Mouse (Mus musculus) midbrain, embryonic 10.5 days (tissue): ENCODE data around the gene Olfr957. TPM values are rescaled to one million over a fixed set of nuclear protein-coding genes. Genes with fewer than 3 reads are reported as not detected.

Source experiments
- DNase-seq: peaks from one replicate; pipeline ENCODE4 v3.0.0-alpha.2; 2017; ENCODE audit warnings: low spot score
- H3K27ac ChIP-seq: fragments of 300-500 bp; sonication (generic); replicated peaks from 2 replicates; pipeline ENCODE4 v1.5.1; 2016; ENCODE audit warnings: mild to moderate bottlenecking
- H3K27me3 ChIP-seq: fragments of 300-500 bp; sonication (generic); 2 replicates; pipeline ENCODE4 v1.6.1; 2016; ENCODE audit warnings: low read depth, mild to moderate bottlenecking; ENCODE audit not compliant: poor library complexity, severe bottlenecking
- H3K36me3 ChIP-seq: fragments of 300-500 bp; sonication (generic); 2 replicates; pipeline ENCODE4 v1.6.1; 2016; ENCODE audit warnings: mild to moderate bottlenecking, moderate library complexity
- H3K4me1 ChIP-seq: fragments of 300-500 bp; sonication (generic); 2 replicates; pipeline ENCODE4 v1.6.1; 2016
- H3K4me3 ChIP-seq: fragments of 300-500 bp; sonication (generic); 2 replicates; pipeline ENCODE4 v1.5.1; 2016; ENCODE audit warnings: mild to moderate bottlenecking, moderate library complexity
- H3K9me3 ChIP-seq: fragments of 300-500 bp; sonication (generic); replicated peaks from 2 replicates; pipeline ENCODE4 v1.6.1; 2016; ENCODE audit warnings: mild to moderate bottlenecking
- WGBS: fragments of 180-500 bp; shearing (Covaris S2); methylation state at CpG from one replicate; pipeline ENCODE4 v1.1.7; 2016; 5-methylcytosine and 5-hydroxymethylcytosine counted together
- polyA plus RNA-seq: library from polyadenylated mRNA; unstranded; fragments of >200 nt; fragmentation: Nextera tagmentation; extraction: Ambion mirVana; gene quantifications from 2 replicates; pipeline ENCODE4 v1.2.1, GENCODE M21; 2016

Gene Olfr957
- not detected in 2 replicates for polyA plus RNA-seq

DNA sequence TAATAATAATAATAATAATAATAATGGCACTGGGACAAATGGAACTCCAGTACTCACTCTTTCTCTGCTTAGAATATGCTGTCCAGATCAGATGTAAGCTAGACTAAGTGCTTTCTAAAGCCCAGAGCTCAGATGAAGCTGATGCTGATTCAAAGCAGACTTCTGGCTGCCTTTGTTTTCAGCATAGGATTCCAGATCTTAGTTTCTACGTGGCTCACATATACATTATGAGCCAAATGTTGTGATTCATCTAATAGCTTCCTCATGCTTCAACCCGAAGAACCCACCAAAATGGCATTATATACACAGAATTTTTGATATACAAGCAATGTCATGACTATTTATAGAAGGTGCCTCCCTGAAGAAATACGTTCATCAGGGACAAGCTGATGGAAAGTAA lies at the start of gene Olfr957:
Olfr957 (minus strand) TSS at position 279 of the 400 bp plus-strand sequence.
- WGBS, result 79% methylated on average over 3 of the region's 3 CpGs
- H3K4me1 ChIP-seq, result no peaks in the 10 kb centered on the region
- H3K4me3 ChIP-seq, result no peak within 1 kb of the TSS
- no peaks in the 10 kb centered on the region for H3K9me3 ChIP-seq
- no peaks in the 10 kb centered on the region for H3K36me3 ChIP-seq
- no peak for DNase-seq
- H3K27me3 ChIP-seq, result no peaks in the 10 kb centered on the region
- H3K27ac ChIP-seq, result no peak within 1 kb of the TSS

DNA sequence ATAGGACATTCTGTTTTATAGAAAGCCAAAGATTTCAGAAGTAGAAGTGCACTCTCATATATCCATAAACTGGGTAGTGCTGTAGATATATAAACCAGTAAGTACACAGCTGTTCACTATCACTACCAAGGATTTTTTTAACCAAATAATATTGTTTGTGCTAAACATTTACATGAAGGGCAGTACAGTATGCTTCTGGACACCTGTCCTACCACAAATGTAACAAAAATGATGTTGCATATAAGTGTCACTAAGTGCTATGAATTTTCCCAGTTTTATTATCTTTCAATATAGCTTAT lies 42.7 kb upstream of the Olfr957 start:
- no peak overlapping the region for H3K4me3 ChIP-seq
- peak overlapping the region; percentile 77 for H3K27ac ChIP-seq
- no peaks in the 10 kb centered on the region for H3K27me3 ChIP-seq
- peaks cover 10% of the 10 kb centered on the region for H3K4me1 ChIP-seq
- no peaks in the 10 kb centered on the region for H3K36me3 ChIP-seq
- DNase-seq, result no peak
- no peaks in the 10 kb centered on the region for H3K9me3 ChIP-seq

DNA sequence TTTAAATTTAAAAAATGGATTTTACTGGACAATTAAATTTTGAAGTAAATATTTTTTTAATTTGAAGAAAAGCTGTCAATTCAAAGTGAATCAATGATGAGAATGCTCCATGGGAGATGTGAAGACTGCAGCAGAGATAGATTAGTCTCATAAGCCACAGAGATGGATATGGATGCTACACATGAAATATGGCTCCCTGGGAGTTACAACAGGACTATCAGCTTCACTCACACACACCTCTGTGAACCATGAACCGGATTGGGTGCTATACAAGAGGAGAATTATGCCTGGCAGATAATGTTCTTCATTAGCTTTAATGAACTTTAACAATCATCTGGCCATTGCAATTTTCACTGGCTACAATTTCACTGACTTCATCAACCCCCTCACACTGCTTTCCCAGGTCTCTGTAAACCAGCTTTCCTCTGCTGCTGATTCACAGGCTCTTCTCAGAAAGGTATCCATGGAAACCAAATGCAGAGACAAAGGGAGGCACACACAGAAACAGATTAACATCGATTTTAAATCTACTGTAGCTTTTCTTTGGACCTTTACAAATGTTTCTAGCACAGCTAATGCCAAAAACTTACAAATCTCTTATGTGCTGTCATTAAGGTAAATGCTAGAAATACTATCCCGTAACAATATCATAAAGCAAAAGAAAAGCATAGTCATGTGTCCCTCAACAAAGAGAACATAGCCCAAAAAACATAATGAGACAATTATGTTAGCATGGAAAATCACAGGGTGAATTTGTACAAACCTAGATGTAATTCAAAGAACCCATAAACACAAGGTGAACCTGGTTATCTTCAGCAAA lies 42.1 kb upstream of the Olfr957 start:
- WGBS, result 60% methylated on average over 3 of the region's 3 CpGs
- Histone ChIP-seq H3K27me3 (no peaks in the 10 kb centered on the region), H3K36me3 (no peaks in the 10 kb centered on the region), H3K9me3 (no peaks in the 10 kb centered on the region), H3K4me1 (peaks cover 10% of the 10 kb centered on the region), H3K4me3 (no peak overlapping the region), H3K27ac (peak overlapping the region; percentile 77)
- no peak for DNase-seq

DNA sequence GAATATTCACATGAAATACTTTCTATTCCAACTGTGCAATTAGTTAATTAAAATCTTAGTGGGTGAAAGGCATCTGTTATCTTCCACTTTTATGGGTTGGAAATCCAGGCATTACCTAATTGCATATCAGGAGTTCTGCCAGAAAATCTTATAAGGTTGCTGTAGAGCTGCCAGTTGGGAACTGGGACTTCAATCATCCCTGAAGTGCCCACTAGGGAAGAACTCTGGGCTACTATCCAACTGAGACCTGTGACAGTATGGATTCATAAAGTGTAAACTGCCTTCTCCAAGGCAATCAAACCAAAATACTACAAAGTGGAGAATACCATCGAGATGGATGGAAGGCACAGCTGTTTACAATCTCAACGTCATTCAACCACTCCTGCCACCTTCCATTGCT lies 38.3 kb upstream of the Olfr957 start, which contains the start of gene Olfr958:
Olfr958 (minus strand) TSS at position 109 of the 400 bp plus-strand sequence.
- Histone ChIP-seq H3K4me3 (no peak within 1 kb of the TSS), H3K9me3 (no peaks in the 10 kb centered on the region), H3K36me3 (no peaks in the 10 kb centered on the region), H3K27me3 (no peaks in the 10 kb centered on the region), H3K27ac (no peak within 1 kb of the TSS), H3K4me1 (peaks cover 10% of the 10 kb centered on the region)
- WGBS, result 80% methylated on average over 2 of the region's 2 CpGs
- no peak for DNase-seq

DNA sequence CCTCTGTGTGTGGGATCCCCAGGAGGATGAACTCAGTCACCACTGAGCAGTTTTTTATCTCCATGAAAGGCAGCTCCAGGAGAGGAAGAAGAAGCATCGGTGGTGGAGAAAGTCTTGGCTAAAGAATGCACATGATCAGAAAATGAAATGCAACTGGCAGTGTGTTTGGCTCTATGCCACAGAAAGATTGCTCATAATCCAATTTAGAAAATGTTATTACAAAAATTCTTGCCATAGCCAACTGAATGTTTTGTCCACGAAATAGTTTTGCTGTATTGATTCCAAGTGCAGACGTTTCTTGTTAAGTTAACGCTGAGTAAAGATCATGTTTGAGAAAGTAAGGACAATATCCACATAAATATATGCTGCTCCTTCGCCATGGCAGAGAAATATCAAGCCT lies 35.2 kb upstream of the Olfr957 start:
- no peak overlapping the region for H3K4me3 ChIP-seq
- H3K27me3 ChIP-seq, result no peaks in the 10 kb centered on the region
- H3K36me3 ChIP-seq, result no peaks in the 10 kb centered on the region
- H3K27ac ChIP-seq, result no peak overlapping the region
- no peaks in the 10 kb centered on the region for H3K9me3 ChIP-seq
- whole genome bisulfite sequencing, result 91% methylated on average over 5 of the region's 5 CpGs
- H3K4me1 ChIP-seq, result no peaks in the 10 kb centered on the region
- no peak for DNase-seq

DNA sequence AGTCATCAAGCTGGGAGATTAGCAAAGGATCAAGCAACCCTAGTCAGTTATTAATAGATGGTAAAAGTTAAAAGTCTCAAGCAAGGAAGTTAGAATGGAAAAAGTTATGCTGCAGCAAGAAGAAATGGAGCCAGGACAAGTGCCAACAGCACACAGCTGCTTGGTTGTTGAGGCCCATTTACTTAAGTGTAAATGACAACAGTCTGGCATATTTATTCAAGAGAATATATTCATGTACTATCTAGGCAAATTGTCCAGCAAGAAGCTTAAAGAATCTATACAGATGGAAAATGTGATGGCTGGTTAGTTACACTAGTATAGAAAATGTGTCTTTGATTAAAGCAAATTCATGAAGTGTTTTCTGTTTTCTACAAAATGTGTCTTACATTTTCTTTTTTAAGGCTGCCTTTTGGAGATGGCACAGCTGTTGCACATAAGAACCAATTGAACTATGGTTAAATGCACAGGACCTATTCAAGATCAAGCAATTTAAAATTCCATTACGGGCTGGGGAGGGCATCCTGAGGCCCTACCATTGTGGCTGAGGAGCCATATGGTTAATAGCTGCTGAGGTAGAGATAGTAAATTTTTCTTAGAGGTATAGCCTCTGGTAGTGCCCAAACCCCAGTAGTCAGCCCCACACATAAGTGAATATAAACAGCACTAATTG lies 8.1 kb upstream of the Olfr957 start:
- H3K27me3 ChIP-seq, result no peaks in the 10 kb centered on the region
- H3K27ac ChIP-seq, result no peak overlapping the region
- no peak overlapping the region for H3K4me3 ChIP-seq
- no peaks in the 10 kb centered on the region for H3K4me1 ChIP-seq
- no peaks in the 10 kb centered on the region for H3K9me3 ChIP-seq
- no peak for DNase-seq
- 95% methylated on average over 1 of the region's 1 CpGs for WGBS
- no peaks in the 10 kb centered on the region for H3K36me3 ChIP-seq

DNA sequence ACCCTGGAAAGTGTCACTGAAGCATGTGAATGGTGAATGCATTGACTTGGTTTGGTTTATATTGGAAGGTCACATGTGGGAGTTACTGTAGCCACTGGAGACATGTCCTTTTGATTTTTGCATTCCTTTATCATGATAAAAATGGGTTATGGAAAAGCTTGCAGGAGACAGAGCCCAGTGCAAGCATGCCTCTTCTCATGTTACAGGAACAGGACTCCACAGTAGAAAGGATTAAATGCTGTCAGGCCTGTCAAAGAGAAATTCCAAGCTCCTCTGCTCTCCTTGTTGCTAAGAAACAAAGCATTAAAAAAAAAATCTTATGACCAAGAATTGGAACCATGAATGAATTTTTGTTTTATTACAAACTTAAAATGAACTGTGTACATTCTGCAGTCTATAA lies 3.0 kb upstream of the Olfr957 start:
- no peaks in the 10 kb centered on the region for H3K4me1 ChIP-seq
- no peak overlapping the region for H3K4me3 ChIP-seq
- no peak overlapping the region for H3K27ac ChIP-seq
- no peaks in the 10 kb centered on the region for H3K27me3 ChIP-seq
- DNase-seq, result no peak
- H3K36me3 ChIP-seq, result no peaks in the 10 kb centered on the region
- no peaks in the 10 kb centered on the region for H3K9me3 ChIP-seq

DNA sequence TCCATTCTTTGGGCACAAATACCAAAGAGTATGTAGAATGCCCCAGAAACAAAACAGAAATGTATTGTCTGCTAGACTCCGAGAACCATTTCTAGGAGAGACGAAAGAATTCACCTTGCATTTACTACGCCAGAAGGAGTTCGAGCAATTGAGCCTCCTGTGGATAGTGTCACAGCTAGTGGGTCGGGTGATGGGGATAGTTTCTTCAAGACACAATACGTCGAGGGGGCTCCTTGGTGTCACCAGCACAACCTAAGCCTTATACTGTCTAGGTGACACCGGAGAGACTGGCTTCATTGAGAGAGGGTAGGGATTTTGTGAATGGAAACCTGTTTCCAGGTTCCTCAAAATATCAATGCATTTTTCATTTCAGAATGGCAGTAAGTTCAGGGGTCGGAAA lies 6.2 kb downstream of the Olfr957 start:
- no peaks in the 10 kb centered on the region for H3K4me1 ChIP-seq
- no peaks in the 10 kb centered on the region for H3K36me3 ChIP-seq
- WGBS, result 81% methylated on average over 9 of the region's 9 CpGs
- no peak overlapping the region for H3K27ac ChIP-seq
- no peak for DNase-seq
- H3K4me3 ChIP-seq, result no peak overlapping the region
- no peaks in the 10 kb centered on the region for H3K27me3 ChIP-seq
- no peaks in the 10 kb centered on the region for H3K9me3 ChIP-seq

DNA sequence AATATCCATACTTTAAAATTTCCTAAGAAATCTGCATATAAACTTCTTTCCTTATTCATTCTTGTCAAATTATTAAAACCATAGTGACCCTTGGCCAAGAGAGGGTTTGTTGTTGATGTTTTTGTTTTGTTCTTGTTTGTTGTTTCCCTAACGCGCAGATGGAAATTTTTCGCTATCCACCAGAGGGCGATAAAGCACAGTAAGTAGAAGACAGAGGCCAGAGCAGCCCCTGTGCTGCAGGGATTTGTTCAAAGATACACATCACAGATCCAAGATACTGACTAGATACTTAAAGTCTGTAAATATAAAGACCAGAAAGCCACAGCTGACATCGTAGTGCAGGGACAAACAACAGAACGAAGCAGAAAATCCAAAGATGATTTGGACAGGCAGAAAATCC lies 6.6 kb downstream of the Olfr957 start:
- H3K27ac ChIP-seq, result no peak overlapping the region
- WGBS, result 13% methylated on average over 6 of the region's 6 CpGs

DNA sequence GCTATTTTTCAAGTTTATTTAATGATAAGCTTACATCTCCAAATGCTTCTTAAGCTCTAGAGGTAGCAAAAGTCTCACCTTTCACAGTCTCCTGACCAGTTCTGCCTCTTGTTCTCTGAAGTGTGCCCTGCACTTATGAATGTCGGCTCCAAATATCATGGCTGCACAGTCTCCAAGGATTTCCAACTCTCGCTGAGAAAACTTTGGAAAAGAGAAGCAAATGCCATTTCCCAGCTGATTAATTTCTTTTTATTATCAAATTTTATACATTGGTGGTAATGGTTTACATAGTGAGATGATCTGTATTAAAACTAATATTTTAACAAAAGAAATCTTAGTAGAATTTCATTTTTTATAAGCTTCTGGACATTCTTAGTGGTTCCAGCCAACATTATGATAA lies 21.7 kb downstream of the Olfr957 start, which contains the start of gene Olfr44:
Olfr44 (minus strand) TSS at position 101 of the 400 bp plus-strand sequence.
- Histone ChIP-seq H3K27me3 (no peaks in the 10 kb centered on the region), H3K4me3 (no peak within 1 kb of the TSS), H3K9me3 (no peaks in the 10 kb centered on the region), H3K27ac (no peak within 1 kb of the TSS), H3K4me1 (no peaks in the 10 kb centered on the region), H3K36me3 (no peaks in the 10 kb centered on the region)
- 94% methylated on average over 2 of the region's 2 CpGs for WGBS
- DNase-seq, result no peak

More for the DNA sequence above, 6.6 kb downstream of the Olfr957 start:
- Histone ChIP-seq H3K36me3 (no peaks in the 10 kb centered on the region), H3K9me3 (no peaks in the 10 kb centered on the region), H3K4me1 (no peaks in the 10 kb centered on the region), H3K4me3 (no peak overlapping the region), H3K27me3 (no peaks in the 10 kb centered on the region)
- peak; percentile 48 for DNase-seq

DNA sequence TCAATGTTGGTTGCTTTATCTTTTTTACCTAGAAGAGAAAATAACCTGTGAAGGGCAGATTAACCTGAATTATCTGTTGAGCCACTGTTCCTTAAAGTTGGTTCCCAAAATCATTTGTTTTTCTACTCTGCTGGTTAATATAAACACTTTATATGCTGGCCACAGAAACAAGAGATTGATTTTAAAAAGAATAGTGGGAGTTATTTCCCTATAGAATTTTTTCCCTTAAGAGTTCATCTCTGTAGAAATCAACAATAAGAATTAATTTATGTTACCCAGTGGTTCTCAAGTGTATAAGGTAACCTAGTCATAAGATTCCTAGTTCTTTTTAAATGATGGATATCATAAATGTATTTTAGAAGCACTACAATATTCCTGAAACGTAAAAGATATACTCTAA lies 43.8 kb downstream of the Olfr957 start, which contains the start of gene Olfr955:
Olfr955 (minus strand) TSS at position 101 of the 400 bp plus-strand sequence.
- 68% methylated on average over 1 of the region's 1 CpGs for WGBS

More for the DNA sequence above, 43.8 kb downstream of the Olfr957 start, which contains the start of gene Olfr955:
- no peak within 1 kb of the TSS for H3K27ac ChIP-seq
- no peaks in the 10 kb centered on the region for H3K9me3 ChIP-seq
- H3K4me1 ChIP-seq, result no peaks in the 10 kb centered on the region
- no peaks in the 10 kb centered on the region for H3K36me3 ChIP-seq
- no peaks in the 10 kb centered on the region for H3K27me3 ChIP-seq
- no peak for DNase-seq
- H3K4me3 ChIP-seq, result no peak within 1 kb of the TSS
